Mouse (Mus musculus) cerebellum, postnatal 10 days (tissue): ENCODE measurements around the gene Pla1a.
"Not testable (repeated sequence)": the region's sequence is repeated elsewhere in the genome, so short reads cannot be mapped to it uniquely, and the experiment has no call there.

Experiments
- DNase-seq, 2 experiments: peaks; one replicate each; pipeline ENCODE4 v3.0.0; 2021; ENCODE audit warnings: mixed read lengths in 2 of 2

The Pla1a gene

GRCm38 (mm10) chr16:38456812-38457567, 24.0 kb upstream of the Pla1a start:
- no peak for DNase-seq

GRCm38 (mm10) chr16:38455511-38456418, 22.8 kb upstream of the Pla1a start, which contains the start of gene Cd80:
Gene Cd80 (plus strand): TSS chr16:38455561.
- DNase-seq, result no peak

- no peak for DNase-seq
Observed at GRCm38 (mm10) chr16:38454533-38455254, 21.7 kb upstream of the Pla1a start.

- no peak for DNase-seq
Observed at GRCm38 (mm10) chr16:38453952-38454351, 21.0 kb upstream of the Pla1a start.

- no peak for DNase-seq
Observed at GRCm38 (mm10) chr16:38453203-38453553, 20.2 kb upstream of the Pla1a start.

- peak; percentile 94 to 97 for DNase-seq
Observed at GRCm38 (mm10) chr16:38452442-38453202, 19.7 kb upstream of the Pla1a start, which contains the start of gene Adprh. Gene Adprh (minus strand): TSS chr16:38452703.

GRCm38 (mm10) chr16:38451421-38452205, 18.7 kb upstream of the Pla1a start:
- DNase-seq, result peak; percentile 57 to 61

- peak in 1 of 2 experiments; percentile 13 for DNase-seq
Observed at GRCm38 (mm10) chr16:38450707-38451106, 17.8 kb upstream of the Pla1a start.

GRCm38 (mm10) chr16:38448458-38448857, 15.5 kb upstream of the Pla1a start:
- DNase-seq, result no peak

GRCm38 (mm10) chr16:38447366-38447765, 14.4 kb upstream of the Pla1a start:
- DNase-seq, result peak in 1 of 2 experiments; percentile 5

- not testable (repeated sequence) for DNase-seq
Observed at GRCm38 (mm10) chr16:38446141-38446540, 13.2 kb upstream of the Pla1a start.

GRCm38 (mm10) chr16:38445576-38445975, 12.6 kb upstream of the Pla1a start:
- DNase-seq, result no peak

GRCm38 (mm10) chr16:38445046-38445445, 12.1 kb upstream of the Pla1a start:
- DNase-seq, result no peak

- DNase-seq, result no peak
Observed at GRCm38 (mm10) chr16:38443721-38444464, 10.9 kb upstream of the Pla1a start.

- no peak for DNase-seq
Observed at GRCm38 (mm10) chr16:38442216-38442615, 9.3 kb upstream of the Pla1a start.

- no peak for DNase-seq
Observed at GRCm38 (mm10) chr16:38441611-38442010, 8.7 kb upstream of the Pla1a start.

GRCm38 (mm10) chr16:38440403-38440802, 7.5 kb upstream of the Pla1a start:
- DNase-seq, result no peak

GRCm38 (mm10) chr16:38439190-38439589, 6.2 kb upstream of the Pla1a start:
- DNase-seq, result no peak

- DNase-seq, result no peak
Observed at GRCm38 (mm10) chr16:38434295-38434795, 1.4 kb upstream of the Pla1a start.

GRCm38 (mm10) chr16:38433514-38433913, 569 bp upstream of the Pla1a start:
- DNase-seq, result no peak
